Mouse (Mus musculus): ENCODE results near the gene Arhgap24. TPM values are rescaled to one million over a fixed set of nuclear protein-coding genes. Genes with fewer than 3 reads are reported as not detected.

The Arhgap24 gene
- polyA plus RNA-seq, 1 experiment from 2014 or later, result 51.1 TPM

GRCm38 (mm10) chr5:102666886-102667285 is 185.7 kb downstream of the Arhgap24 start:
- Histone ChIP-seq H3K27ac (ENCODE audit: low read depth, low read length) (no peak overlapping the region), H3K4me2 (replicated peaks; ENCODE audit: low read depth, low read length) (no peak overlapping the region), H3K4me1 (ENCODE audit: control insufficient read depth, insufficient read depth, low read length) (no peaks in the 10 kb centered on the region), H3K4me3 (ENCODE audit: low read length) (no peak overlapping the region), H3K9ac (ENCODE audit: low read depth, low read length) (no peak overlapping the region), H3K36me3 (ENCODE audit: control insufficient read depth, insufficient read depth, low read length) (no peaks in the 10 kb centered on the region), H3K9me3 (ENCODE audit: control insufficient read depth, low read length) (no peaks in the 10 kb centered on the region), H3K27me3 (ENCODE audit: control insufficient read depth, insufficient read depth, low read length) (no peaks in the 10 kb centered on the region)
- ATAC-seq (ENCODE audit: low FRiP score, low TSS enrichment), result no peak
- 91% methylated on average over 3 of the region's 3 CpGs for WGBS

GRCm38 (mm10) chr5:102667754-102668575 is 186.8 kb downstream of the Arhgap24 start:
- Histone ChIP-seq H3K27me3 (ENCODE audit: control insufficient read depth, insufficient read depth, low read length) (no peaks in the 10 kb centered on the region), H3K36me3 (ENCODE audit: control insufficient read depth, insufficient read depth, low read length) (no peaks in the 10 kb centered on the region), H3K4me2 (replicated peaks; ENCODE audit: low read depth, low read length) (no peak overlapping the region), H3K4me3 (ENCODE audit: low read length) (no peak overlapping the region), H3K4me1 (ENCODE audit: control insufficient read depth, insufficient read depth, low read length) (no peaks in the 10 kb centered on the region), H3K9me3 (ENCODE audit: control insufficient read depth, low read length) (no peaks in the 10 kb centered on the region), H3K27ac (ENCODE audit: low read depth, low read length) (no peak overlapping the region), H3K9ac (ENCODE audit: low read depth, low read length) (no peak overlapping the region)
- 89% methylated on average over 9 of the region's 9 CpGs for WGBS
- no peak for ATAC-seq (ENCODE audit: low FRiP score, low TSS enrichment)

- 81% methylated on average over 4 of the region's 4 CpGs for WGBS
These were observed 189.0 kb downstream of the Arhgap24 start for GRCm38 (mm10) chr5:102670206-102670605.

GRCm38 (mm10) chr5:102670731-102671345 is 189.6 kb downstream of the Arhgap24 start:
- Histone ChIP-seq H3K36me3 (ENCODE audit: control insufficient read depth, insufficient read depth, low read length) (no peaks in the 10 kb centered on the region), H3K4me3 (ENCODE audit: low read length) (no peak overlapping the region), H3K4me1 (ENCODE audit: control insufficient read depth, insufficient read depth, low read length) (no peaks in the 10 kb centered on the region), H3K9me3 (ENCODE audit: control insufficient read depth, low read length) (no peaks in the 10 kb centered on the region), H3K27me3 (ENCODE audit: control insufficient read depth, insufficient read depth, low read length) (no peaks in the 10 kb centered on the region), H3K9ac (ENCODE audit: low read depth, low read length) (no peak overlapping the region), H3K4me2 (replicated peaks; ENCODE audit: low read depth, low read length) (no peak overlapping the region), H3K27ac (ENCODE audit: low read depth, low read length) (no peak overlapping the region)
- WGBS, result 45% methylated on average over 5 of the region's 5 CpGs
- ATAC-seq (ENCODE audit: low FRiP score, low TSS enrichment), result no peak

More at GRCm38 (mm10) chr5:102670206-102670605, 189.0 kb downstream of the Arhgap24 start:
- H3K4me1 ChIP-seq (ENCODE audit: control insufficient read depth, insufficient read depth, low read length), result no peaks in the 10 kb centered on the region
- ATAC-seq (ENCODE audit: low FRiP score, low TSS enrichment), result no peak
- no peaks in the 10 kb centered on the region for H3K27me3 ChIP-seq (ENCODE audit: control insufficient read depth, insufficient read depth, low read length)
- H3K4me2 ChIP-seq (replicated peaks; ENCODE audit: low read depth, low read length), result no peak overlapping the region
- no peak overlapping the region for H3K4me3 ChIP-seq (ENCODE audit: low read length)
- no peaks in the 10 kb centered on the region for H3K36me3 ChIP-seq (ENCODE audit: control insufficient read depth, insufficient read depth, low read length)
- H3K27ac ChIP-seq (ENCODE audit: low read depth, low read length), result no peak overlapping the region
- no peak overlapping the region for H3K9ac ChIP-seq (ENCODE audit: low read depth, low read length)
- H3K9me3 ChIP-seq (ENCODE audit: control insufficient read depth, low read length), result no peaks in the 10 kb centered on the region

- Histone ChIP-seq H3K27me3 (ENCODE audit: control insufficient read depth, insufficient read depth, low read length) (no peaks in the 10 kb centered on the region), H3K4me3 (ENCODE audit: low read length) (no peak overlapping the region), H3K9ac (ENCODE audit: low read depth, low read length) (no peak overlapping the region), H3K27ac (ENCODE audit: low read depth, low read length) (no peak overlapping the region), H3K4me2 (replicated peaks; ENCODE audit: low read depth, low read length) (no peak overlapping the region), H3K4me1 (ENCODE audit: control insufficient read depth, insufficient read depth, low read length) (no peaks in the 10 kb centered on the region), H3K9me3 (ENCODE audit: control insufficient read depth, low read length) (no peaks in the 10 kb centered on the region), H3K36me3 (ENCODE audit: control insufficient read depth, insufficient read depth, low read length) (no peaks in the 10 kb centered on the region)
- WGBS, result 72% methylated on average over 2 of the region's 2 CpGs
- no peak for ATAC-seq (ENCODE audit: low FRiP score, low TSS enrichment)
These were observed 194.1 kb downstream of the Arhgap24 start for GRCm38 (mm10) chr5:102675326-102675725.

GRCm38 (mm10) chr5:102677176-102677575 is 196.0 kb downstream of the Arhgap24 start:
- Histone ChIP-seq H3K9me3 (ENCODE audit: control insufficient read depth, low read length) (no peaks in the 10 kb centered on the region), H3K9ac (ENCODE audit: low read depth, low read length) (no peak overlapping the region), H3K4me3 (ENCODE audit: low read length) (no peak overlapping the region), H3K27me3 (ENCODE audit: control insufficient read depth, insufficient read depth, low read length) (no peaks in the 10 kb centered on the region), H3K4me1 (ENCODE audit: control insufficient read depth, insufficient read depth, low read length) (no peaks in the 10 kb centered on the region), H3K36me3 (ENCODE audit: control insufficient read depth, insufficient read depth, low read length) (no peaks in the 10 kb centered on the region), H3K27ac (ENCODE audit: low read depth, low read length) (no peak overlapping the region), H3K4me2 (replicated peaks; ENCODE audit: low read depth, low read length) (no peak overlapping the region)
- 41% methylated on average over 2 of the region's 2 CpGs for WGBS
- no peak for ATAC-seq (ENCODE audit: low FRiP score, low TSS enrichment)

GRCm38 (mm10) chr5:102687673-102688072 is 206.5 kb downstream of the Arhgap24 start:
- WGBS, result 86% methylated on average over 5 of the region's 5 CpGs

GRCm38 (mm10) chr5:102692487-102692886 is 211.3 kb downstream of the Arhgap24 start:
- 17% methylated on average over 4 of the region's 4 CpGs for WGBS
- H3K4me2 ChIP-seq (replicated peaks; ENCODE audit: low read depth, low read length), result no peak overlapping the region
- H3K36me3 ChIP-seq (ENCODE audit: control insufficient read depth, insufficient read depth, low read length), result no peaks in the 10 kb centered on the region
- no peak overlapping the region for H3K4me3 ChIP-seq (ENCODE audit: low read length)
- H3K9ac ChIP-seq (ENCODE audit: low read depth, low read length), result no peak overlapping the region
- peak; percentile 68; the same call in 1 of the 2 replicates for ATAC-seq (ENCODE audit: low FRiP score, low TSS enrichment)
- no peaks in the 10 kb centered on the region for H3K27me3 ChIP-seq (ENCODE audit: control insufficient read depth, insufficient read depth, low read length)
- no peak overlapping the region for H3K27ac ChIP-seq (ENCODE audit: low read depth, low read length)
- no peaks in the 10 kb centered on the region; the same call in 1 of the 2 replicates for H3K4me1 ChIP-seq (ENCODE audit: control insufficient read depth, insufficient read depth, low read length)
- no peaks in the 10 kb centered on the region for H3K9me3 ChIP-seq (ENCODE audit: control insufficient read depth, low read length)

More at GRCm38 (mm10) chr5:102687673-102688072, 206.5 kb downstream of the Arhgap24 start:
- Histone ChIP-seq H3K9me3 (ENCODE audit: control insufficient read depth, low read length) (no peaks in the 10 kb centered on the region), H3K27me3 (ENCODE audit: control insufficient read depth, insufficient read depth, low read length) (no peaks in the 10 kb centered on the region), H3K36me3 (ENCODE audit: control insufficient read depth, insufficient read depth, low read length) (no peaks in the 10 kb centered on the region), H3K9ac (ENCODE audit: low read depth, low read length) (no peak overlapping the region), H3K4me2 (replicated peaks; ENCODE audit: low read depth, low read length) (no peak overlapping the region), H3K4me3 (ENCODE audit: low read length) (no peak overlapping the region), H3K4me1 (ENCODE audit: control insufficient read depth, insufficient read depth, low read length) (no peaks in the 10 kb centered on the region), H3K27ac (ENCODE audit: low read depth, low read length) (no peak overlapping the region)
- no peak for ATAC-seq (ENCODE audit: low FRiP score, low TSS enrichment)

GRCm38 (mm10) chr5:102693192-102693591 is 212.0 kb downstream of the Arhgap24 start:
- 42% methylated on average over 2 of the region's 2 CpGs for WGBS
- H3K4me3 ChIP-seq (ENCODE audit: low read length), result no peak overlapping the region
- H3K9ac ChIP-seq (ENCODE audit: low read depth, low read length), result no peak overlapping the region
- no peaks in the 10 kb centered on the region for H3K27me3 ChIP-seq (ENCODE audit: control insufficient read depth, insufficient read depth, low read length)
- no peak overlapping the region for H3K27ac ChIP-seq (ENCODE audit: low read depth, low read length)
- peaks cover 5% of the 10 kb centered on the region for H3K4me1 ChIP-seq (ENCODE audit: control insufficient read depth, insufficient read depth, low read length)
- H3K9me3 ChIP-seq (ENCODE audit: control insufficient read depth, low read length), result no peaks in the 10 kb centered on the region
- H3K4me2 ChIP-seq (replicated peaks; ENCODE audit: low read depth, low read length), result no peak overlapping the region
- H3K36me3 ChIP-seq (ENCODE audit: control insufficient read depth, insufficient read depth, low read length), result no peaks in the 10 kb centered on the region
- peak; percentile 87 for ATAC-seq (ENCODE audit: low FRiP score, low TSS enrichment)
